Mouse (Mus musculus): ENCODE data around the gene Clcn5.

- TF ChIP-seq CTCF (IDR thresholded peaks at IDR 0.05; ENCODE audit: low read depth) (no peak), EP300 (IDR thresholded peaks at IDR 0.05; ENCODE audit: low read depth) (no peak)
Observed at GRCm38 (mm10) chrX:7288976-7289375, 30.2 kb downstream of the Clcn5 start.
